Mouse (Mus musculus) midbrain, postnatal 0 days (tissue): Measurements from ENCODE around the gene Olfr195. TPM values are rescaled to one million over a fixed set of nuclear protein-coding genes. Genes with fewer than 3 reads are reported as not detected.

Experiments
- ATAC-seq: fragments of 200-750 bp; cut with Nextera tagmentation; 2 replicates; pipeline ENCODE4 v1.8.0; 2017; ENCODE audit warnings: moderate number of reproducible peaks, mild to moderate bottlenecking, moderate TSS enrichment, moderate library complexity; ENCODE audit not compliant: low FRiP score
- DNase-seq: peaks from one replicate; pipeline ENCODE4 v3.0.0-alpha.2; 2015; ENCODE audit warnings: low spot score
- H3K27ac ChIP-seq: fragments of 300-500 bp; sonication (generic); 2 replicates; pipeline ENCODE4 v1.5.1; 2014; ENCODE audit warnings: low read depth, mild to moderate bottlenecking, low read length, mixed read lengths
- H3K27me3 ChIP-seq: fragments of 300-500 bp; sonication (generic); 2 replicates; pipeline ENCODE4 v1.6.1; 2014; ENCODE audit warnings: low read length, control low read depth, mixed read lengths; ENCODE audit not compliant: insufficient read depth
- H3K36me3 ChIP-seq: fragments of 300-500 bp; sonication (generic); 2 replicates; pipeline ENCODE4 v1.6.1; 2014; ENCODE audit warnings: low read length, control low read depth, mixed read lengths; ENCODE audit not compliant: insufficient read depth
- H3K4me1 ChIP-seq: fragments of 300-500 bp; sonication (generic); 2 replicates; pipeline ENCODE4 v1.6.1; 2014; ENCODE audit warnings: mild to moderate bottlenecking, control low read depth, antibody characterized with exemption, low read length, mixed read lengths; ENCODE audit not compliant: insufficient read depth
- H3K4me2 ChIP-seq: fragments of 300-500 bp; sonication (generic); 2 replicates; pipeline ENCODE4 v1.6.1; 2014; ENCODE audit warnings: low read depth, mild to moderate bottlenecking, low read length, mixed read lengths; ENCODE audit not compliant: poor library complexity, severe bottlenecking
- H3K4me3 ChIP-seq: fragments of 300-500 bp; sonication (generic); 2 replicates; pipeline ENCODE4 v1.5.1; 2014; ENCODE audit warnings: low read depth, mild to moderate bottlenecking, low read length, moderate library complexity
- H3K9ac ChIP-seq: fragments of 300-500 bp; sonication (generic); replicated peaks from 2 replicates; pipeline ENCODE4 v1.6.1; 2014; ENCODE audit warnings: mild to moderate bottlenecking, low read length, moderate library complexity, mixed read lengths; ENCODE audit not compliant: poor library complexity, severe bottlenecking
- H3K9me3 ChIP-seq: fragments of 300-500 bp; sonication (generic); 2 replicates; pipeline ENCODE4 v1.6.1; 2016; ENCODE audit warnings: low read length, control low read depth
- CTCF ChIP-seq: IDR thresholded peaks from 2 replicates; pipeline ENCODE4 v1.5.1; 2016; ENCODE audit warnings: antibody characterized with exemption, mild to moderate bottlenecking
- WGBS: fragments of 180-500 bp; shearing (Covaris S2); extraction: QIAGEN DNeasy Blood & Tissue Kit; methylation state at CpG from one replicate; pipeline ENCODE4 v1.1.7; 2014; 5-methylcytosine and 5-hydroxymethylcytosine counted together
- polyA plus RNA-seq: library from polyadenylated mRNA; unstranded; fragments of >200 nt; fragmentation: Nextera tagmentation; extraction: Ambion mirVana; gene quantifications from 2 replicates; pipeline ENCODE4 v1.2.1, GENCODE M21; 2015
- total RNA-seq: library from RNA; depleted of rRNA; stranded (reverse); fragments of >200 nt; gene quantifications from 2 replicates; pipeline ENCODE4 v1.2.3, GENCODE M21; 2014; rRNA removed

Gene Olfr195
- total and polyA plus RNA-seq, 2 experiments from 2014 or later: not detected

DNA sequence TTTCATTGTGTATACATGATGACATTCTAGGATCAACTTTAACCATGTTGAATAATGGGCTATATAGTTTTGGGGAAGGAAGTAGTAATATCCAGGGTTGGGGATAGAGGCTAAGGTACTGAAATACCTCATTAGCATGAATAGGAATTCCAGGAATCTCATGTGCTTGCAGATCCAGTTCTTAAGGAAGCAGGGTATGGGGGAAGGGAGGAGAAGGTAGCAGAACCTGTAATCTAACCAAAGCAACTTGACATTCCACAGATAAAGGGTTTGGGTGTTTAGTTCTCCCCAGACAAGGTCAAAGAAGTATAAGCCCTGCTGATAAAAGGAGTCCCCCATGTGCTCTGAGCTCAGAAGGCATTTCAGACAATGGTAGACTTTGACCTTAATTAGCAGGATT is 5.7 kb upstream of the Olfr195 start:
- H3K4me3 ChIP-seq: no peak overlapping the region
- no peak overlapping the region for H3K4me2 ChIP-seq
- no peak for DNase-seq
- H3K27ac ChIP-seq: no peak overlapping the region
- no peak for TF ChIP-seq CTCF
- H3K4me1 ChIP-seq: no peaks in the 10 kb centered on the region
- no peak overlapping the region for H3K9ac ChIP-seq
- ATAC-seq: no peak
- H3K36me3 ChIP-seq: no peaks in the 10 kb centered on the region
- no peaks in the 10 kb centered on the region for H3K9me3 ChIP-seq
- H3K27me3 ChIP-seq: no peaks in the 10 kb centered on the region

DNA sequence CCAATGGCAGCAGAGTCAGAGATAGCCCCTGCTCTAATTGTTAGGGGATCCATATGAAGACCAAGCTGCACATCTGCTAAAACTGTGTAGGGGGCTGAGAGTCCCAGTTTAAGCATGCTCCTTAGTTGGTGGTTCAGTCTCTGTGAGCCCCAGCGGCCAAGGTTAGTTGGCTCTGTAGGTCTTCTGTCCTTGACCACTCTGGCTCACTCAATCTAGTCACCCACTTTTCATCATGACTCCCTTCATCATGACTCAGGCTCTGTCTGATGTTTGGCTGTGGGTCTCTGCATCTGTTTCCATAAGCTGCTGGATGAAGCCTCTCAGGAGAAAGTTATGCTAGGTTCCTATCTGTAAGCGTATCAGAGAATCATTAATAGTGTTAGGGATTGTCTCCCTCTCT is 5.2 kb downstream of the Olfr195 start:
- no peak overlapping the region for H3K4me2 ChIP-seq
- TF ChIP-seq CTCF: no peak
- no peaks in the 10 kb centered on the region for H3K4me1 ChIP-seq
- DNase-seq (no peak), ATAC-seq (no peak)
- no peaks in the 10 kb centered on the region for H3K9me3 ChIP-seq
- H3K9ac ChIP-seq: no peak overlapping the region
- no peaks in the 10 kb centered on the region for H3K36me3 ChIP-seq
- 91% methylated on average over 2 of the region's 2 CpGs for WGBS
- no peak overlapping the region for H3K4me3 ChIP-seq
- no peak overlapping the region for H3K27ac ChIP-seq
- H3K27me3 ChIP-seq: no peaks in the 10 kb centered on the region

DNA sequence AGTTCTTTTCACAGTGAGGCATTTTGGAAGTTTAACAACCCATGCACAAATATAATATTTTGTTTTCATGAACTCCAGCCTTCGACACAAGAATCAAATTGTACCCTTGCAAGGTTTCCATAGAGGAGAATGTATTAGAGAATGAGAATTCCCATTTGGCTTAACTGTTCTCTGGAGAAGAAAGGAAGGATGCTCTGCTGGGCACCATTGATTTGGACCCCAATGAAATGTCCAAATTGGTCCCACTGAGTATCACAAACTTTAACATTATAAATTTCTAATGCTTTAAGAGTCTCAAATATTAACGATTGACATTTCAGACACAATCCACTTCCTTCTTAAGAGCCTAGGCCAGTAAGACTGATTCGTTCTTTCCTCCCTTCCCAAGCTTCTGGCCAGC is 23.5 kb downstream of the Olfr195 start, which contains the start of gene Olfr196:
TSS of gene Olfr196 (minus strand) at position 101 of the 400 bp plus-strand sequence.
- no peak for TF ChIP-seq CTCF
- no peak within 1 kb of the TSS for H3K9ac ChIP-seq
- H3K27me3 ChIP-seq: no peaks in the 10 kb centered on the region
- no peaks in the 10 kb centered on the region for H3K4me1 ChIP-seq
- no peaks in the 10 kb centered on the region for H3K36me3 ChIP-seq
- H3K4me3 ChIP-seq: no peak within 1 kb of the TSS
- no peak for DNase-seq
- no peak within 1 kb of the TSS for H3K4me2 ChIP-seq
- ATAC-seq: no peak
- H3K27ac ChIP-seq: no peak within 1 kb of the TSS
- 70% methylated on average over 3 of the region's 3 CpGs for WGBS
- no peaks in the 10 kb centered on the region for H3K9me3 ChIP-seq

Other genes with a start within 250 kb of the Olfr195 start
- not detected in 2 replicates for gene Olfr181, start 218.3 kb upstream of the Olfr195 start, total RNA-seq
- gene Olfr181, start 218.3 kb upstream of the Olfr195 start, polyA plus RNA-seq: not detected in 2 replicates
- not detected in 2 replicates for gene Olfr180, start 217.7 kb upstream of the Olfr195 start, total RNA-seq
- gene Olfr180, start 217.7 kb upstream of the Olfr195 start, polyA plus RNA-seq: not detected in 2 replicates
- not detected in 2 replicates for gene Olfr183, start 151.7 kb upstream of the Olfr195 start, total RNA-seq
- gene Olfr183, start 151.7 kb upstream of the Olfr195 start, polyA plus RNA-seq: not detected in 2 replicates
- not detected in 2 replicates for gene Olfr186, start 116.8 kb upstream of the Olfr195 start, total RNA-seq
- not detected in 2 replicates for gene Olfr186, start 116.8 kb upstream of the Olfr195 start, polyA plus RNA-seq
- gene Olfr187, start 107.3 kb upstream of the Olfr195 start, total RNA-seq: not detected in 2 replicates
- gene Olfr187, start 107.3 kb upstream of the Olfr195 start, polyA plus RNA-seq: not detected in 2 replicates
- not detected in 2 replicates for gene Olfr190, start 69.0 kb upstream of the Olfr195 start, total RNA-seq
- gene Olfr190, start 69.0 kb upstream of the Olfr195 start, polyA plus RNA-seq: not detected in 2 replicates
- not detected in 2 replicates for gene Olfr191, start 57.2 kb upstream of the Olfr195 start, total RNA-seq
- not detected in 2 replicates for gene Olfr191, start 57.2 kb upstream of the Olfr195 start, polyA plus RNA-seq
- gene Olfr193, start 35.2 kb upstream of the Olfr195 start, total RNA-seq: not detected in 2 replicates
- gene Olfr193, start 35.2 kb upstream of the Olfr195 start, polyA plus RNA-seq: not detected in 2 replicates
- gene Olfr194, start 26.0 kb upstream of the Olfr195 start, total RNA-seq: not detected in 2 replicates
- not detected in 2 replicates for gene Olfr194, start 26.0 kb upstream of the Olfr195 start, polyA plus RNA-seq
- not detected in 2 replicates for gene Olfr196, start 23.4 kb downstream of the Olfr195 start, total RNA-seq
- not detected in 2 replicates for gene Olfr196, start 23.4 kb downstream of the Olfr195 start, polyA plus RNA-seq
- not detected in 2 replicates for gene Olfr198, start 56.5 kb downstream of the Olfr195 start, total RNA-seq
- not detected in 2 replicates for gene Olfr198, start 56.5 kb downstream of the Olfr195 start, polyA plus RNA-seq
- gene Olfr199, start 72.7 kb downstream of the Olfr195 start, total RNA-seq: not detected in 2 replicates
- not detected in 2 replicates for gene Olfr199, start 72.7 kb downstream of the Olfr195 start, polyA plus RNA-seq
- not detected in 2 replicates for gene Olfr201, start 125.6 kb downstream of the Olfr195 start, total RNA-seq
- not detected in 2 replicates for gene Olfr201, start 125.6 kb downstream of the Olfr195 start, polyA plus RNA-seq
- not detected in 2 replicates for gene Olfr202, start 139.7 kb downstream of the Olfr195 start, total RNA-seq
- not detected in 2 replicates for gene Olfr202, start 139.7 kb downstream of the Olfr195 start, polyA plus RNA-seq
- not detected in 2 replicates for gene Olfr203, start 151.8 kb downstream of the Olfr195 start, total RNA-seq
- gene Olfr203, start 151.8 kb downstream of the Olfr195 start, polyA plus RNA-seq: not detected in 2 replicates
- gene Olfr204, start 171.2 kb downstream of the Olfr195 start, total RNA-seq: not detected in 2 replicates
- not detected in 2 replicates for gene Olfr204, start 171.2 kb downstream of the Olfr195 start, polyA plus RNA-seq
- gene Olfr205, start 184.1 kb downstream of the Olfr195 start, total RNA-seq: not detected in 2 replicates
- not detected in 2 replicates for gene Olfr205, start 184.1 kb downstream of the Olfr195 start, polyA plus RNA-seq
- not detected in 2 replicates for gene Olfr206, start 202.2 kb downstream of the Olfr195 start, total RNA-seq
- gene Olfr206, start 202.2 kb downstream of the Olfr195 start, polyA plus RNA-seq: not detected in 2 replicates
- not detected in 2 replicates for gene Olfr209, start 216.9 kb downstream of the Olfr195 start, total RNA-seq
- not detected in 2 replicates for gene Olfr209, start 216.9 kb downstream of the Olfr195 start, polyA plus RNA-seq